Mouse (Mus musculus): Measurements from ENCODE around the gene Itgb3.

Gene Itgb3

DNA sequence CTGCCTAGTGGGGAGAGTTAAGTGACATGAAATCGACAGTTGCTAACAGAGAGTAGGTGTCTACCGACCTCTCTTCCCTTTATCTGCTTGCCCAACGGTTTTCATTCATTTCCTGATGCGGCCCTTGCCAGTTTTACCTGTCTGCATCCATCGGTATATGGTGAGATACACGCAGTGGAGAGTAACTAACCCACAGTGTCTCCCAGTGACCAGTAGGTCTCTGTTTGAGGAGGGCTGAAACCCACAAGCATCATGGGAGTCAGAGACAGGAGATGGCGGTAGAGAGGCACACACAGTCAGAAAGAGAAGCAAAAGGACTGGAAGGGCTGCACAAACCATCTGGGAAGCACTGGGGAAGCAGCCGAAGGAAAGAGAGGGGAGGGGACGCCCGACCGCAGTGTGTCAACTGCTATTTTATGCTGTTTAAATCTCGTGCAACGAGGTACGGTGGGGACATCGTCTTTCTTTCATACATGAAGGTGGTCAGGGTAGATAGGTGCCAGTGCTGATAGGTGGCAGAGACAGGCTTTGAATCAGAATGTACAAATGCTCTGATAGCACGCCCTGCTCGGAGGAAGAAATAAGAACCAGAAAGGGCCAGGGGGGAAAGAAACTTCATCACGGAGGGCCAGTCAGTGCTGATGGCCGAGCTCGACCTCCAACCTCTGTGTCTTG, 53.9 kb downstream of the Itgb3 start:
- no peak for DNase-seq

DNA sequence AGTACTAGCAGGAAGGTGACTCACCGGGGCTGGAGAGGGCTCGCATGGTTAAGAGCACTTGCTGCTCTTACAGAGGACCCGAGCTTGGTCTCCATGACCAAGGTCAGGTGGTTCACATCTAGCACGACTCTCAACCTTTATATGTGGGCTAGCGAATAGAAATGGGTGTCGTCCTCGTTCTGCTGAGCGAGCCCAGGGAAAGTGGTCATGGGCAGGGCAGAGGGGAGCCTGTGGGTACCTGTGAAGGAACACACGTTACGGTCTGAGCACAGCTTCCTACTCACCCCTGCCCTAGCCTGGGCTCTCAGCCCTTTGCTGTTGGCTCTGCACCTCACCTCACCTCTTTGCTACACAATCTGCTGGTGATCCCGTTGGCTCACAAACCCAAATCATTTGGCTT, 54.8 kb downstream of the Itgb3 start:
- DNase-seq: no peak

DNA sequence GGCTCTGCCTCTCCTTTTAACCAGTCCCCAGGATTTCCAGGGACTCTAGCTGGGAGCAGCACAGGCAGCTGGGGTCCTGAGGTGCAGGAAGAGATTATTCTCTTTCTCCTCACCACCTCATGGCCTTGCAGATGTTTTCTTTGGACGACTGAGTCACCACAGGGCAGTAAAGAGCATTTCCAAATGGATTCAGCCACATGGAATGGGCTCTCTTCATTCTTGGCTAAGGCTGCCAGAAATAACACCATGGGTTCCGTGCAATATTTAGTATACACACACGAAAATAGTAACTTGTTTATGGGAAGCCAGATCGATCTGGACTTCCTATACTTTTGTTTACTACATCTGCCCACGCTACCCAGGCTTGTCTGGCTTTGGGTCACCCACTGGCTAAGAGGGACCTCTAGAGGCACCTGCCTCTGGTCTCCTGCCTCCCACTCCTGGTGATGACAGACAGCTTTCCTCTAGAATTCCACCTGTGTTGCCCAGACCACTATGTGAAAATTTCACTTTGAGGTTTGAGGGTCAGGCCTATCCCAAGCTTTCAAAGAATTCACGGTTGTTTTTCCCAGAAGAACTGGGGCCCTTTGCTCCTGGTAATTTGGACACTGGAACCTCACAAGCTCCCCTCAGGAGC, 55.6 kb downstream of the Itgb3 start:
- DNase-seq: no peak

DNA sequence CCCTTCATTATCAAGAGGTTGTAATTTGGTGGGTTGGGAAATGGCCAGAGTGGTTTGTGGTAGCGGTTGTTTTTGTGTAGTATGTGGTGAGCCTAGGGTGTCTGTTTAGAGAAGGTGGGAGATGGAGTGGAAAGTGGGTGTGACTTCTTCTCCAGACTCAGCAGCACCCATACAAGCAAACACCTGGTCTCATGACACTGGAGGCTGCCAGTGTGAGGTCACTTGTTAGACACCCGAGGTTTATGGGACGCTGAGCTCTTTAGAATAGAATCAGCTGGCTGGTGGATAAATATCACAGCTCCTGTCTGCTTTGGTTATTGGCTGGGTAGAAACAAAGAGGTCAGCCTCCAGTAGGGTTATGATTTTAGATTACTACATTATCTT, 56.1 kb downstream of the Itgb3 start:
- no peak for DNase-seq

DNA sequence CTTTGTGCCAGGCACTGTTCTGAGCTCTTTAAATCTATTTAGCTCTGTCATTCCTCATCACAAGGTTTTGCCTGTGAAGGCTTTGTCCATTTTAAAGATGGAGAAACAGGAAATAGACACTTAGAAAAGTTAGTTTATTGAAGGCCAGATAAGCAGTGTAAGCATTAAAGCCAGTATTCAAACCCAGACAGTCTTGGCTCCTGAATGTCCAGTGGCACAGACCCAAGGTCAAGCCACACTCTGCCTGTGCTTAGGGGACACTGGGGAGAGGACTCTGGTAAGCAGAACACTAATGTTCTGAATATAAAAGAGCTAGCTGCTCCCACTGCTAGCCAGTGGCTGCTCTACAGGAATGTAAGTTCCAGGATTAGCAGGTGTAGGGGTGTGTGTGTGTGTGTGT, 56.6 kb downstream of the Itgb3 start:
- no peak for DNase-seq

DNA sequence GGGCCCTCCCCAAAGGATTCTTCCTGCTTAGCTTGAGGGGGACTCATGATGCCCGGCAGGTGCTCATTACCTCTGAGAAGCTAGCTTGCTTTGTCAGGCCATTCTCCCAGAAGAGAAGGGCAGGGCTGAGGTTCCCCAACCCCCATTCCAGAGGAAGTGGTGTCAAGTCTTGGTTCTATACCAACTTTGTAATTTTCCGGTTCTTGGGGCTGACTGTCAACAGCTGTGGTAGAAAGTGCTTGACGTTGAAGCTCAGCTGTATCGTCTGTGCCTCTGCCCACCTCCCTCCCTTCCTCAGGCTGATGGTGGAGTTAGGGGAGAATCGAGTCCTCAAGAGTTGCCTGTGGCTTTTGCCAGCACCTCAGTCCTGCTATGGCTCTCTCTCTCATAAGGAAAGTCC, 59.6 kb downstream of the Itgb3 start:
- no peak for DNase-seq

DNA sequence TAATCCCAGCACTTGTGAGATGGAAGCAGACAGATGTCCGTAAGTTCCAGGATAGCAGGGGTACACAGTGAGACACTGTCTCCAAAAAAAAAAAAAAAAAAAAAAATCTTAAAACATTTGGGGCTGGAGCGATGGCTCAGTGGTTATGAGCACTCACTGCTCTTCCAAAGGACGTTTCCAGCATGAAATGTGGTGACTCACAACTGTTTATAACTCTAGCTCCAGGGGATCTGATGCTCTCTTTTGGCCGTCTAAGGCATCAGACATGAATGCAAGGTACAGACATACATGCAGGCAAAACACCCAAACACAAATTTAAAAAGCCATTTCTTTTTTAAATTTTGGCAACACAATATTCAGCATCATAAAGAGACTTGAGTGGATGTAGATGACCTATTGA, 65.6 kb downstream of the Itgb3 start:
- no peak for DNase-seq

DNA sequence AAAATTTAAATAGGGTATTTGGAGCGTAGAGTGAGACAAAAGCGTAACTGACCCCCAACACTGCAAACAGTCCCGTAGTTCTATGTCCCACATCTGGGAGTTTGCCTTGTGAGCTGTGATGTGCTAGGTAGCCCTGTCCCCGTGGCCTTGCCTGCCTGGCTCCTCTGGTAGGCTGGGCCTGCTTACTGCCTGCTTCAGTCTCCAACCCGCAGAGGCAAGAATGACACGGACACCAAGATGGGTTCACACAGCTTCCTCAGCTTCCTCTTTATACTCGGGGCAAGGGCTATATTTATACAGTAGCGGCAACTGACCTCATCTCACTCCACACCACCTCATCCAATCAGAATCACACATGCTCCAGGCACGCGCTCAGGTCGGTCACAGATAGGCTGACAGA, 67.0 kb downstream of the Itgb3 start:
- DNase-seq: no peak

DNA sequence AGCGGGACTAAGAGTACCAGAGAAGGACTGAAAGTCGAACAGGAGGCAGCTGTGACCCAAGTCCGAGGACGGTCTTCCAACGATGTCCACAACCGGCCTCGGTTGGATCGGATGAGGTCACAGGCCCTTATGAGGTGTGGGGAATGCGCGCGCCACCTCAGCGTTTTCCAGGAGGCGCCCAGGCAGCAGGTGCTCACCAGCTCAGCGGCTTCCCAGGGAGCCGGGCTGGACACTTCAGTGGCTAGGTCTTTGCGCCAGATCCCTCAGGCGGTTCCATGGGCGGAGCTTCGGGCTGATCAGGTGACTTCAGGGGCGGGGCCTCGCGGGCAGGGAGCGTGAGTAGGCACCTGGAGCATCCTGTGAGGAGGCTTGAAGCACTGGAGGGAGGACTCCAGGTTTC, 77.7 kb downstream of the Itgb3 start, which contains the start of gene Gm11639:
TSS of gene Gm11639 (plus strand) at position 160 of the 400 bp plus-strand sequence.
- DNase-seq: no peak

DNA sequence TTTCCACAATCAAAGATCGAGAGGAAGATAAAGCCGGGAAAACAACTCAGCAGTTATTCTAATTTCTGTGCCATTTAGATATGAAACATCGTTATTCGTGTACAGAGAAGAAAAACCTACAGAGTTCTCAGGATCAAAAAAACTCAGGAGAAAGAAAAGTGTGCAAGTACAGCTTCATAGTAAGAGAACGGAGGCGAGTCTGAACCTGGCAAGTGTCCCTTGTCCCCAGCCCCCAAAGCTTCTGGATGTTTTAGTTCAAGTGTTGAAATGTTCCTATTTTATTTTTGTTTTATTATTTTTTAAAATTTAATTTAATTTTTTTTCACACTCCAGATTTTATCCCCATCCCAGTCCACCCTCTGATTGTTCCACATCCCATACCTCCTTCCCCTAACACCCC, 85.4 kb downstream of the Itgb3 start:
- no peak for DNase-seq

DNA sequence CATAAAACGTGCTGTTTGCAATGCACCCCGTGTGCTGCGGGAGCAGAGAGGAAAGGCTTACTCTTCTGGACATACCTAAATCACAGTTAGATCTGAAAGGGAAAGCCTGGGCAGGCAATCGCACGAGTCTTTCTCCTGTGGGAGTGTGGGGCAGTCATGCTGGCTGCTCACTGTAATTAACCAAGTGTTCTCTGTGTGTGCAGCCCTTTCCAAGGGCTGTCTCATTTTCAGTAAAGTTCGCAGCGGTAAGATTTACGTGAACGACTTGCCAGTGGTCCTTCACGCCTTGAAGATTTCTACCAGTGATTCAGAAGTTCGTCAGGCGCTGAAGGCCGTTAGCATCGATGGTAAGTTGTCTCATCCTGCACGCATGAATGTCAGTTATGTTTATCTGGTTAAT, 96.3 kb downstream of the Itgb3 start:
- no peak for DNase-seq

DNA sequence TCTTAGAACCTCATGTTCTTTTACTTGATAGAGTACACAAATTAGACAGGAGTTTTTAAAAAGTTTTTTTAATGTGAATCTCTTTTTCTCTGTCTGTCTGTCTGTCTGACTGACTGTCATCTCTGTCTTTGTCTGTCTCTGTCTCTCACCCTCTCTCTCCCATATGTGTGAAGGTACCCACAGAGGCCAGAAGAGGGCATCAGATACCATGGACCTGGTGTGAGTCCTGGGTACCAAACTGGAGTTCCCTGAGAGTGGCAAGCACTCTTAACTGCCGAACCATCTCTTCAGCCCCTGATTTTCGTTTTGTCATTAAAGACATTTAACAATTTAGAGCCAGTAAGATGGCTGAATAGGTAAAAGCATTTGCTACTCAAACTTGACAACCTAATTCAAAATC, 99.3 kb downstream of the Itgb3 start:
- DNase-seq: no peak

Data from cerebellum, adult 9-11 months (tissue).